Mouse (Mus musculus) hindbrain, embryonic 11.5 days (tissue): ENCODE data around the gene Heg1. TPM values are rescaled to one million over a fixed set of nuclear protein-coding genes. Genes with fewer than 3 reads are reported as not detected.

Source experiments
- ATAC-seq: fragments of 200-750 bp; cut with Nextera tagmentation; 2 replicates; pipeline ENCODE4 v1.8.0; 2017; ENCODE audit warnings: mild to moderate bottlenecking, moderate TSS enrichment, moderate library complexity; ENCODE audit not compliant: low FRiP score
- DNase-seq: peaks from one replicate; pipeline ENCODE4 v3.0.0-alpha.2; 2015; ENCODE audit warnings: low spot score
- H3K27ac ChIP-seq: fragments of 300-500 bp; sonication (generic); 2 replicates; pipeline ENCODE4 v1.5.1; 2014; ENCODE audit warnings: mild to moderate bottlenecking, low read depth, low read length
- H3K27me3 ChIP-seq: fragments of 300-500 bp; sonication (generic); 2 replicates; pipeline ENCODE4 v1.6.1; 2014; ENCODE audit warnings: mild to moderate bottlenecking, low read length, moderate library complexity, mixed read lengths; ENCODE audit not compliant: control insufficient read depth, insufficient read depth
- H3K36me3 ChIP-seq: fragments of 300-500 bp; sonication (generic); 2 replicates; pipeline ENCODE4 v1.6.1; 2014; ENCODE audit warnings: mild to moderate bottlenecking, low read length, moderate library complexity, mixed read lengths; ENCODE audit not compliant: control insufficient read depth, insufficient read depth
- H3K4me1 ChIP-seq: fragments of 300-500 bp; sonication (generic); replicated peaks from 2 replicates; pipeline ENCODE4 v1.6.1; 2014; ENCODE audit warnings: low read length, mixed read lengths; ENCODE audit not compliant: control insufficient read depth, insufficient read depth
- H3K4me2 ChIP-seq: fragments of 300-500 bp; sonication (generic); replicated peaks from 2 replicates; pipeline ENCODE4 v1.6.1; 2014; ENCODE audit warnings: mild to moderate bottlenecking, low read depth, low read length
- H3K4me3 ChIP-seq: fragments of 300-500 bp; sonication (generic); 2 replicates; pipeline ENCODE4 v1.5.1; 2014; ENCODE audit warnings: low read depth, low read length
- H3K9ac ChIP-seq: fragments of 300-500 bp; sonication (generic); 2 replicates; pipeline ENCODE4 v1.6.1; 2014; ENCODE audit warnings: low read depth, low read length
- H3K9me3 ChIP-seq: fragments of 300-500 bp; sonication (generic); 2 replicates; pipeline ENCODE4 v1.6.1; 2016; ENCODE audit warnings: low read length; ENCODE audit not compliant: control insufficient read depth
- WGBS: fragments of 180-500 bp; shearing (Covaris S2); extraction: QIAGEN DNeasy Blood & Tissue Kit; methylation state at CpG from one replicate; pipeline ENCODE4 v1.1.7; 2014; 5-methylcytosine and 5-hydroxymethylcytosine counted together
- polyA plus RNA-seq: library from polyadenylated mRNA; unstranded; fragments of >200 nt; fragmentation: Nextera tagmentation; extraction: Ambion mirVana; gene quantifications from 2 replicates; pipeline ENCODE4 v1.2.1, GENCODE M21; 2014

The Heg1 gene
- polyA plus RNA-seq, 1 experiment from 2014 or later: 22.8 TPM

DNA sequence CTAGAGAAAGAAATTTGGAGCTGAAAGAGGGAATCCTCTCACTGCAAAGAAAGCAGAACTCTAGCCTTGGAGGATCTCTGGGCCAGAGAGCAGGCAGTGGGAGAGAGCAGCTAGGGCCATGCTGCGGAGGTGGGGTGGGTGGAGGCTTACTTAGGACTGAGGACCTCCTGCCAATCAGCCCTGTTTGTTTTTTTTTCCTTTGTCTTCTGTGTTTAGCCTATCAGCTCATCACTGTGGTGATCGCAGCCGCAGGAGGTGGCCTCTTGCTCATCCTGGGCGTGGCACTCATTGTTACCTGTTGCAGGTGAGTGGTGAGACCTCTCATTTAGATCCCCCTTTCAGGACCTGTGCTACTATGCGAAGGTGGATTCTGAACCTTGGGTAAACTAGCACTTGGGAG, 76.4 kb downstream of the Heg1 start:
- no peak for ATAC-seq
- no peaks in the 10 kb centered on the region for H3K4me1 ChIP-seq
- H3K36me3 ChIP-seq: no peaks in the 10 kb centered on the region

DNA sequence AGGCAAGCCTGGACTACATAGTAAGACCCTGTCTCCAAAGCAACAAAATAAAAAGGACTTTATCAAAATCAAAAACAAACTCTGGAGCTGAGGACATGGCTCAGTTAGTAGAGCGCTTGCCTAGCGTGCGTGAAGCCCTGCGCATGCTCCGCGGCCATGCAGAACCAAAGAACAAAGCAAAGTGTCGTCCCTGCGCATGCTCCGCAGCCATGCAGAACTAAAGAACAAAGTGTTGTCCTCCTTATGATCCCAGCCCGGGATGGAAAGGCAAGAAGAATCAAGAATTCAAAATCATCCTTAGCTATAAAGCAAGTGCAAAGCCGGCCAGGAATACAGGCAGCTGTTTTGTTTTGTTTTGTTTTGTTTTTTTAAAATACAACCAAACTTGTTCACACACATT, 76.8 kb downstream of the Heg1 start:
- no peak overlapping the region for H3K9ac ChIP-seq
- peak; percentile 45 for DNase-seq
- H3K4me3 ChIP-seq: no peak overlapping the region
- H3K4me2 ChIP-seq: no peak overlapping the region
- H3K4me1 ChIP-seq: no peaks in the 10 kb centered on the region
- H3K9me3 ChIP-seq: no peaks in the 10 kb centered on the region
- H3K27me3 ChIP-seq: no peaks in the 10 kb centered on the region
- no peaks in the 10 kb centered on the region for H3K36me3 ChIP-seq
- WGBS: 49% methylated on average over 11 of the region's 11 CpGs
- ATAC-seq: no peak
- no peak overlapping the region for H3K27ac ChIP-seq

More for the DNA sequence above, 76.4 kb downstream of the Heg1 start:
- Histone ChIP-seq H3K27me3 (no peaks in the 10 kb centered on the region), H3K9me3 (no peaks in the 10 kb centered on the region), H3K9ac (no peak overlapping the region), H3K4me2 (no peak overlapping the region), H3K4me3 (no peak overlapping the region), H3K27ac (no peak overlapping the region)
- DNase-seq: no peak
- WGBS: 22% methylated on average over 5 of the region's 5 CpGs

DNA sequence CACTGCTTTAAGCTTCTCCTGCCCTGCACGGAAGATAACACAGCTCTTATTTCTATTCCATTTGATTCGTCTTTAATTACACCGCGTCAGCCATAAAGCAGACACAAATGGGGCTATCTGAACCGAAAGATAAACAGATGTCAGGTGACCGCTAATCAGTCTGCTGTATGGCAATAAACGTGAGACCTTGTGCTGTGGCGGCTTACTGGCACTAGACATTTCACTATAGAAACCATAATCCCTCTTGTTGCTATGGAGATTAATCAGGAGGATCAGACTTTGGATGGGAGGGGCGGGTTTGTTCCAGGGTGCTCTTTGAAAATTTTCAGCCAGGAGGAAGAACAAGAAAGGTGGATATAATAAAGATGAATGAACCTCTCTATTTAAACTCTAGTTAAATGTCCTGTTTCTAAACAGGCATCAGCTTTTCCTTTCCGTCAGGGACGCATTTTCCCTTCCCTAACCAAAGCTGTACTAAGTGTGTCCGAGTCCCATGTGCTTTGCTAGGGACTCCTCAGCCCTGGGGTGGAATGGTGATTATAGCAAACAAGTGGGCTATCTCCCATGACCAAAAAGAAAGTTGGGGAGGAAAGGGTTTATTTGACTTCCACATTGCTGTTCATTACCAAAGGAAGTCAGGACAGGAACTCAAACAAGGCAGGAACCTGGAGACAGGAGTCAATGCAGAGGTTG, 80.5 kb downstream of the Heg1 start:
- H3K4me1 ChIP-seq: no peaks in the 10 kb centered on the region
- ATAC-seq (peak; percentile 64), DNase-seq (peak; percentile 25)
- no peaks in the 10 kb centered on the region for H3K36me3 ChIP-seq
- H3K4me3 ChIP-seq: no peak overlapping the region
- no peaks in the 10 kb centered on the region for H3K9me3 ChIP-seq
- H3K9ac ChIP-seq: no peak overlapping the region
- WGBS: 61% methylated on average over 12 of the region's 12 CpGs
- H3K27me3 ChIP-seq: no peaks in the 10 kb centered on the region
- H3K27ac ChIP-seq: no peak overlapping the region
- H3K4me2 ChIP-seq: no peak overlapping the region

DNA sequence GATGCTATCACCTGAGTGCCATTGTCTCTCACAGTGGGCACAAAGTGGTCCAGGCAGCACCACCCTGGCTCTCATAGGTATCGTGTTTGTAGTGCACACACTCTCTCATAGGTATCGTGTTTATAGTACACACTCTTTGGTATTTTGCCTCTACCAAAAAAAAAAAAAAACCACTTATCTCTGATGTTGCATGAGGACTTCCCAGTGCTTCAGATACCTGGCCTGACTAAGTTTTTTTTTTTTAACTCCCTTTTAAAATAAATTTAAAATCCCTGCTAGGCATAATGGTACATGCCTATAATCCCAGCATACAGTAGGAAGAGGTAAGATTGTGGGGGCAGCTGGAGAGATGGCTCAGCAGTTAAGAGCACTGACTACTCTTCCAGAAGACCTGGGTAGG, 81.3 kb downstream of the Heg1 start:
- no peak overlapping the region for H3K27ac ChIP-seq
- no peak overlapping the region for H3K4me3 ChIP-seq
- 83% methylated on average over 2 of the region's 2 CpGs for WGBS
- no peak overlapping the region for H3K4me2 ChIP-seq
- no peaks in the 10 kb centered on the region for H3K4me1 ChIP-seq
- ATAC-seq (no peak), DNase-seq (no peak)
- no peak overlapping the region for H3K9ac ChIP-seq
- no peaks in the 10 kb centered on the region for H3K36me3 ChIP-seq
- no peaks in the 10 kb centered on the region for H3K9me3 ChIP-seq
- no peaks in the 10 kb centered on the region for H3K27me3 ChIP-seq

DNA sequence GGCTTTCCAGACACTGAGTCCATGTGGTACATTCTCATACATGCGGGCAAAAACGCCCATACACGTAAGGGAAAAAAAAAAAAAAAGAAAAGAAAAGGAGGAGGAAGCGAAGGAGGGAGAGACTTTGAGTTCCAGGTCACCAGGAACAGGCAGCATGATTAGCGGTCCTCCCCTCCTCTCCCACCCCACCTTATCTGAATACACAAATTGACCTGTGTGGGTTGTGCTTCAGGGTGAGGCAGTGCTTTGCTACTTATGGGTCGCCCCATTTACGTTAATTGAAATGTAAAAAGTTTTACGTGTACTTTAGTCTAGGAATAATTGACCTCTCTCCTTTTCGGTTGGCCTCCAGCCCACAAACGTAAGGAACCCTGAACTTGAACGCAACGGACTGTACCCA, 82.1 kb downstream of the Heg1 start:
- Histone ChIP-seq H3K27me3 (no peaks in the 10 kb centered on the region), H3K27ac (no peak overlapping the region), H3K36me3 (no peaks in the 10 kb centered on the region), H3K4me3 (no peak overlapping the region), H3K4me1 (no peaks in the 10 kb centered on the region), H3K9me3 (no peaks in the 10 kb centered on the region), H3K9ac (no peak overlapping the region), H3K4me2 (no peak overlapping the region)
- 81% methylated on average over 12 of the region's 12 CpGs for WGBS
- no peak for DNase-seq
- no peak for ATAC-seq

DNA sequence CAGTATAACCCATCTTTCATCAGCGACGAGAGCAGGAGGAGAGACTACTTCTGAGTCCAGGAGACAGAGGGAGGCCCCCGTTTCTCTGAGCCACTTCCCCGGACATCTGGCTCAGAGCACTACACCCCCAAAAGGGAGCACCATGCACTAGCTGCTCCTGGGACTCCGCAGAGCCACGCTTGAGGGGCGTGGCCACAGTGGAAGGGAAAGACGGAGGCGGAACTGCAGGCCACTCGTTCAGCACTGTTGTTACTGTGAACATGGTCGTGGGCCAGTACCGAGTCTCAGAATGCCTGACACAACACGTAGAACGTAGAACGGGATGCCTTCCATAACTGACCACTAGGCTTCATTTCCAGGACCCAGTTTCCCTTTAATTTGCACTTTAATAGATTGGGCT, 82.6 kb downstream of the Heg1 start:
- H3K27me3 ChIP-seq: no peaks in the 10 kb centered on the region
- no peaks in the 10 kb centered on the region for H3K36me3 ChIP-seq
- no peaks in the 10 kb centered on the region for H3K9me3 ChIP-seq
- H3K9ac ChIP-seq: no peak overlapping the region
- H3K4me3 ChIP-seq: no peak overlapping the region
- H3K4me2 ChIP-seq: no peak overlapping the region
- ATAC-seq (no peak), DNase-seq (no peak)
- H3K27ac ChIP-seq: no peak overlapping the region
- H3K4me1 ChIP-seq: no peaks in the 10 kb centered on the region
- WGBS: 69% methylated on average over 15 of the region's 15 CpGs

DNA sequence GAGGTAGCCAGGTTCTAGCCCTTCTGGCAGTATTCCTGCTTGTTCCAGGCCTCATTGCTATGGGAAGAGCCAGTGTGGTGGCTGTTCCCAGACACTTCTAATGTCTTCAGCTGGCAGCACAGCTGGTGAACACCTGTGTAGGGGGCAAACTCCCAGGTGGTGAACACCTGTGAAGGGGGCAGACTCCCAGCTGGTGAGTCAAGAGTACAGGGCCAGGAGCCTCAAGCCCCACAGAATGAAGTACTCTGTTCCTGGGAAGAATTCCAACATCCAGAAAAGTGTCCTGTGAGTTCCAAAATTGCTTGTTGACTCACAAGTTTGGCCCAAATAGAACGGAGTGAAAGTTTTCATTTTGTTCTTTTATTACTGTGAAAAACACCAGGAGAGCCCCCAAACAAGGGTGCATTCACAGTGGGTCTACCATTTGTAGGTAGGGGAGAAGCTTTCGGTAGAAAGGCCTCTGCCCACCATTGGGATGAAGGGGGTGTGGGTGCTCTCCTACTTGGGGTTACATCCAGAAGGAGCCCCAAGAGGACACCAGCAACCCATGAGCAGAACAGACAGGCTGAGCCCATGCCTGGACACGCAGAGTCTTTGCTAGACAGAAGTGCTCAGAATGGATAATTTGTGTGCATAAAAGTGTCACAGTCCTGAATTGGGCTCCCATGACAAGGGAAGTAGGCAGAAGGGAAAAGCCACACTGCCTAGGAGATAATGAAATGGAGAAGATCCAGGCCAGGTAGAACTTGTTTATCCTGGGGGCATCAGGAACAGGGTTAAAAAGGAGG, 84.5 kb downstream of the Heg1 start:
- H3K27ac ChIP-seq: no peak overlapping the region
- 93% methylated on average over 3 of the region's 3 CpGs for WGBS
- no peaks in the 10 kb centered on the region for H3K9me3 ChIP-seq
- no peak overlapping the region for H3K9ac ChIP-seq
- no peak overlapping the region for H3K4me2 ChIP-seq
- H3K4me1 ChIP-seq: no peaks in the 10 kb centered on the region
- DNase-seq: no peak
- ATAC-seq: no peak
- H3K27me3 ChIP-seq: no peaks in the 10 kb centered on the region
- no peak overlapping the region for H3K4me3 ChIP-seq
- no peaks in the 10 kb centered on the region for H3K36me3 ChIP-seq

DNA sequence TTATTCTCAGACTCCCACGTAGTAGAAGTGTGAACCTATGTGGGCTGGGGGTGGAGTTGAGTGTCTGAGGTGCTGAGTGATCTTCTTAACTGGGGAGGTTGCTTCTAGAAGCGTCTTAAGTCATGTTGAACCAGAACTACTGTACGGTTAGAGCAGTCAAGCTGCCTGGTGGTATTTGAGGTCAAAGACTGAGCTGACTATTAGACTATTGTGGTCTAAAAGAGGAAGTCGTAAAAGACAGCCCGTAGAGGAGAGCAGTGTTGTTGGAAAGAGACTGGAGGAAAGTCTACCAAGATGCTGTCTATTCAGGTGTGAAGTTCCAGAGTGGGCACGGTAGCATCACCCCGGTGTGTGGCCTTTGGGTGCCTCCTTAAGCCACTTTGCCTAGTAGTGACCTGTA, 85.7 kb downstream of the Heg1 start:
- H3K36me3 ChIP-seq: no peaks in the 10 kb centered on the region
- 91% methylated on average over 7 of the region's 7 CpGs for WGBS
- ATAC-seq (no peak), DNase-seq (no peak)
- H3K27ac ChIP-seq: no peak overlapping the region
- H3K27me3 ChIP-seq: no peaks in the 10 kb centered on the region
- H3K4me1 ChIP-seq: no peaks in the 10 kb centered on the region
- no peak overlapping the region for H3K9ac ChIP-seq
- no peaks in the 10 kb centered on the region for H3K9me3 ChIP-seq
- H3K4me3 ChIP-seq: no peak overlapping the region
- no peak overlapping the region for H3K4me2 ChIP-seq
